Mouse (Mus musculus): ENCODE data around the gene Cacng4.

GRCm38 (mm10) chr11:107795384-107796035 lies 1.2 kb upstream of the Cacng4 start:
- TF ChIP-seq CTCF (IDR thresholded peaks at IDR 0.05; ENCODE audit: control insufficient read depth, insufficient read depth, insufficient read length), result no peak
- TF ChIP-seq USF1 (IDR thresholded peaks at IDR 0.05; ENCODE audit: low read depth), result no peak
- no peak for TF ChIP-seq CEBPB (IDR thresholded peaks at IDR 0.05; ENCODE audit: low read depth)
- TF ChIP-seq FOSL1 (IDR thresholded peaks at IDR 0.05; ENCODE audit: insufficient read depth, low read length, poor library complexity, severe bottlenecking), result no peak
- TF ChIP-seq MAX (IDR thresholded peaks at IDR 0.05), result no peak
- no peak for TF ChIP-seq MYOG (IDR thresholded peaks at IDR 0.05; ENCODE audit: control insufficient read depth, extremely low read depth, insufficient read length)
- TF ChIP-seq MYOD1 (IDR thresholded peaks at IDR 0.05; ENCODE audit: control insufficient read depth, insufficient read length, low read depth), result no peak

All from C2C12 (cell line).